Mouse (Mus musculus) stomach, postnatal 0 days (tissue): Measurements from ENCODE around the gene Pogz.

Source experiments
- CTCF ChIP-seq: IDR thresholded peaks from 2 replicates; pipeline ENCODE4 v1.5.1; 2016; ENCODE audit warnings: antibody characterized with exemption, low read depth, mild to moderate bottlenecking, moderate library complexity
- EP300 ChIP-seq: optimal IDR thresholded peaks from 2 replicates; pipeline ENCODE3; 2016; ENCODE audit warnings: antibody characterized with exemption

GRCm38 (mm10) chr3:94913801-94914200, 76.4 kb downstream of the Pogz start:
- no peak for TF ChIP-seq CTCF
- no peak for TF ChIP-seq EP300
